ENCODE assay signal across 25 mouse cellular contexts in the genomic region with DNA sequence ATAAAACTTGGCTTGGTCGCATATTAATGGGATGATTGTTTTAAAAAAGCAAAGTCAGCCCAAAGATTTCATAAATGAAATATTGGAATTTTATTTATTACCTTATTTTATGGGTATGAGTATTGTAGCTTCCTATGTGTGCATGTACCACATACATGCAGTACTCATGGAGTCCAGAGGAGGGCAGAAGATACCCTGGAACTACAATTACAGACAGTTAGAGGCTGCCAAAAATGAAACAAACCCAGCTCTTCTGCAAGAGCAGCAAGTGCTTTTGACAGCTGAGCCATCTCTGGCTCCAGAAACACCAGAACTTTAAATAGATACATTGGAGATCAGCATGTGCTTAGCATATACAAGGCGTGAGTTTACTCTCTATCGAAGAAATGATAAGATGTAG.
DNase-seq lines count a peak whose midpoint lies in the region; ATAC-seq and TF ChIP-seq lines count a peak whose summit lies in the region.
"Had no signal": no experiment of that assay in that cellular context is flagged by ENCODE, and none has a peak within 500 bp of the region (broad histone marks: within the 10 kb centered on the region; RNA-seq: fewer than 3 reads in every experiment).

No protein-coding gene starts in this region.

- no peaks in the 10 kb centered on the region for H3K9me3 ChIP-seq in forebrain, postnatal 0 days (ENCODE audit: low read length)
- H3K9me3 ChIP-seq in forebrain, embryonic 11.5 days (ENCODE audit: control insufficient read depth, low read length) = no peaks in the 10 kb centered on the region
- H3K9me3 ChIP-seq in kidney, postnatal 0 days (replicated peaks; ENCODE audit: low read length) = no peaks in the 10 kb centered on the region
- H3K9me3 ChIP-seq in lung, postnatal 0 days (ENCODE audit: low read length) = no peaks in the 10 kb centered on the region
- H3K9me3 ChIP-seq: forebrain, embryonic 13.5 days; limb, embryonic 12.5 days; midbrain, embryonic 10.5 days; neural tube, embryonic 15.5 days had no signal

- H3K4me2 ChIP-seq in forebrain, postnatal 0 days (ENCODE audit: low read depth) = no peak overlapping the region
- H3K4me2 ChIP-seq in forebrain, embryonic 11.5 days (ENCODE audit: low read depth, low read length, severe bottlenecking) = no peak overlapping the region
- no peak overlapping the region for H3K4me2 ChIP-seq in kidney, postnatal 0 days (ENCODE audit: low read length)
- no peak overlapping the region for H3K4me2 ChIP-seq in lung, postnatal 0 days (replicated peaks; ENCODE audit: low read depth, low read length)
- H3K4me2 ChIP-seq: forebrain, embryonic 13.5 days; hindbrain, embryonic 14.5 days; limb, embryonic 12.5 days; neural tube, embryonic 15.5 days had no signal

- no peak for TF ChIP-seq EP300 in lung, postnatal 0 days (IDR thresholded peaks at IDR 0.05)

- TF ChIP-seq POLR2A in lung, adult 2 months (IDR thresholded peaks at IDR 0.05; ENCODE audit: borderline replicate concordance, extremely low read depth, low read depth, low read length) = no peak

- peak; percentile 45 for DNase-seq in forebrain, postnatal 0 days
- no peak for DNase-seq in forebrain, embryonic 11.5 days (ENCODE audit: low spot score)
- no peak for DNase-seq in kidney, postnatal 0 days (ENCODE audit: low spot score)
- no peak for DNase-seq in kidney, adult 18-20 months
- no peak for DNase-seq in lung, postnatal 0 days (ENCODE audit: low spot score)
- no peak for DNase-seq in lung, adult 2 months
- DNase-seq in brain, adult 2 months (ENCODE audit: low read depth, low spot score) = peak; percentile 29
- no peak for DNase-seq in ovary, adult 18-20 months (ENCODE audit: low spot score)
- DNase-seq: cerebellum, adult 11 months; embryo, embryonic 11 days; gastrocnemius, postnatal 10 days; kidney, adult 2 months; kidney, postnatal 25 days; liver, postnatal 0 days; lung, postnatal 36 days; spleen, adult 18-20 months; thymus, adult 2 months had no signal

- no peaks in the 10 kb centered on the region; the same call in 1 of the 2 replicates for H3K36me3 ChIP-seq in forebrain, postnatal 0 days (ENCODE audit: insufficient read depth)
- no peaks in the 10 kb centered on the region for H3K36me3 ChIP-seq in forebrain, embryonic 11.5 days (ENCODE audit: control insufficient read depth, insufficient read depth, low read length)
- H3K36me3 ChIP-seq in kidney, postnatal 0 days (ENCODE audit: insufficient read depth, low read length) = 0 out of 2 replicates have a peak, but pooled peaks cover 15% of the 10 kb centered on the region
- H3K36me3 ChIP-seq in lung, postnatal 0 days (ENCODE audit: insufficient read depth, low read length) = no peaks in the 10 kb centered on the region

- peak; percentile 56 for ATAC-seq in forebrain, postnatal 0 days
- ATAC-seq in forebrain, embryonic 11.5 days (replicated peaks; ENCODE audit: low FRiP score) = no peak
- ATAC-seq in kidney, postnatal 0 days (replicated peaks; ENCODE audit: low FRiP score, low read depth) = no peak
- ATAC-seq in lung, postnatal 0 days = no peak
- ATAC-seq: CD4-positive, CD25-positive, alpha-beta regulatory T cell, adult 4 months; forebrain, embryonic 13.5 days; liver, postnatal 0 days; Patski had no signal

- peak; percentile 49 for TF ChIP-seq CTCF in forebrain, postnatal 0 days (IDR thresholded peaks at IDR 0.05; ENCODE audit: low read depth)
- TF ChIP-seq CTCF in kidney, postnatal 0 days (IDR thresholded peaks at IDR 0.05; ENCODE audit: low read depth) = peak; percentile 41; the same call in 1 of the 2 replicates
- peak; percentile 31 for TF ChIP-seq CTCF in lung, postnatal 0 days (IDR thresholded peaks at IDR 0.05)
- TF ChIP-seq CTCF in lung, adult 2 months (IDR thresholded peaks at IDR 0.05; ENCODE audit: insufficient read depth, low read length) = no peak

- no peaks in the 10 kb centered on the region for H3K27me3 ChIP-seq in forebrain, postnatal 0 days (ENCODE audit: insufficient read depth, low read length)
- no peaks in the 10 kb centered on the region for H3K27me3 ChIP-seq in forebrain, embryonic 11.5 days (ENCODE audit: control insufficient read depth, insufficient read depth, low read length)
- H3K27me3 ChIP-seq in kidney, postnatal 0 days (ENCODE audit: insufficient read depth, low read length) = no peaks in the 10 kb centered on the region
- no peaks in the 10 kb centered on the region for H3K27me3 ChIP-seq in lung, postnatal 0 days (replicated peaks; ENCODE audit: insufficient read depth, low read length)
- H3K27me3 ChIP-seq: forebrain, embryonic 13.5 days; limb, embryonic 12.5 days; neural tube, embryonic 15.5 days; Patski had no signal

- 91% methylated on average over 3 of the region's 3 CpGs for WGBS in forebrain, postnatal 0 days
- over 99% methylated on average over 3 of the region's 3 CpGs for WGBS in forebrain, embryonic 11.5 days
- 95% methylated on average over 3 of the region's 3 CpGs for WGBS in kidney, postnatal 0 days
- WGBS in lung, postnatal 0 days = 91% methylated on average over 3 of the region's 3 CpGs
- 96% methylated on average over 3 of the region's 3 CpGs for WGBS in lung, adult 2 months

- no peak overlapping the region for H3K27ac ChIP-seq in forebrain, postnatal 0 days (ENCODE audit: low read depth, low read length)
- H3K27ac ChIP-seq in forebrain, embryonic 11.5 days (ENCODE audit: low read depth, low read length) = no peak overlapping the region
- H3K27ac ChIP-seq in kidney, postnatal 0 days = no peak overlapping the region
- H3K27ac ChIP-seq in lung, postnatal 0 days (ENCODE audit: low read length) = no peak overlapping the region
- H3K27ac ChIP-seq: forebrain, embryonic 13.5 days; hindbrain, embryonic 14.5 days; limb, embryonic 12.5 days; midbrain, embryonic 10.5 days; neural tube, embryonic 15.5 days had no signal

- no peak overlapping the region for H3K9ac ChIP-seq in forebrain, postnatal 0 days
- H3K9ac ChIP-seq in forebrain, embryonic 11.5 days (ENCODE audit: low read length) = no peak overlapping the region
- H3K9ac ChIP-seq in kidney, postnatal 0 days (ENCODE audit: low read depth, low read length) = no peak overlapping the region
- H3K9ac ChIP-seq in lung, postnatal 0 days (replicated peaks; ENCODE audit: low read depth) = no peak overlapping the region
- H3K9ac ChIP-seq: forebrain, embryonic 13.5 days; hindbrain, embryonic 14.5 days; limb, embryonic 12.5 days; liver, postnatal 0 days; neural tube, embryonic 15.5 days had no signal

- peaks cover 3% of the 10 kb centered on the region; the same call in 1 of the 2 replicates for H3K4me1 ChIP-seq in forebrain, postnatal 0 days (ENCODE audit: insufficient read depth)
- peaks cover 3% of the 10 kb centered on the region; the same call in 1 of the 2 replicates for H3K4me1 ChIP-seq in forebrain, embryonic 11.5 days (replicated peaks; ENCODE audit: control insufficient read depth, insufficient read depth, low read length)
- H3K4me1 ChIP-seq in kidney, postnatal 0 days (replicated peaks; ENCODE audit: insufficient read depth, low read length) = no peaks in the 10 kb centered on the region
- no peaks in the 10 kb centered on the region for H3K4me1 ChIP-seq in lung, postnatal 0 days (ENCODE audit: insufficient read depth, low read depth, low read length)
- no peaks in the 10 kb centered on the region for H3K4me1 ChIP-seq in lung, adult 2 months (ENCODE audit: control insufficient read depth, insufficient read depth, low read length)
- H3K4me1 ChIP-seq: limb, embryonic 12.5 days had no signal

- no peak overlapping the region for H3K4me3 ChIP-seq in forebrain, postnatal 0 days (ENCODE audit: low read depth, low read length)
- no peak overlapping the region for H3K4me3 ChIP-seq in forebrain, embryonic 11.5 days (ENCODE audit: low read depth, low read length)
- no peak overlapping the region for H3K4me3 ChIP-seq in kidney, postnatal 0 days (replicated peaks; ENCODE audit: low read depth, low read length)
- no peak overlapping the region for H3K4me3 ChIP-seq in lung, postnatal 0 days (ENCODE audit: low read depth, low read length)
- H3K4me3 ChIP-seq in lung, adult 2 months (replicated peaks; ENCODE audit: extremely low read depth, low read depth, low read length) = no peak overlapping the region
- H3K4me3 ChIP-seq: forebrain, embryonic 13.5 days; limb, embryonic 12.5 days; midbrain, embryonic 10.5 days; myocyte; neural tube, embryonic 15.5 days had no signal

Comparison
In these comparisons a context has a peak if more than half of its experiments do, and no peak if none do; other contexts are left out.
1. DNase-seq: peak in forebrain, postnatal 0 days (single experiment) and brain, adult 2 months (single experiment); none in forebrain, embryonic 11.5 days (single experiment), kidney, postnatal 0 days (single experiment), kidney, adult 18-20 months (single experiment), lung, postnatal 0 days (single experiment), lung, adult 2 months (single experiment) and ovary, adult 18-20 months (single experiment).